Mouse (Mus musculus) frontal cortex, adult (tissue): ENCODE measurements around the gene Fam207a.

Experiments
- ATAC-seq: cut with Nextera tagmentation; 2 replicates; pipeline ENCODE4 v1.9.2; 2017; ENCODE audit warnings: mild to moderate bottlenecking, moderate library complexity, mixed read lengths; ENCODE audit not compliant: low TSS enrichment

Gene Fam207a

GRCm38 (mm10) chr10:77531026-77532019 lies 15.7 kb upstream of the Fam207a start:
- ATAC-seq = no peak

- ATAC-seq = no peak
These were observed 14.6 kb upstream of the Fam207a start, which contains the start of gene Itgb2 for GRCm38 (mm10) chr10:77530140-77530539. Gene Itgb2 (plus strand): TSS chr10:77530252.

GRCm38 (mm10) chr10:77528634-77529033 lies 13.0 kb upstream of the Fam207a start:
- ATAC-seq = no peak

GRCm38 (mm10) chr10:77526488-77526887 lies 10.9 kb upstream of the Fam207a start:
- ATAC-seq = no peak

- ATAC-seq = no peak
These were observed 7.7 kb upstream of the Fam207a start for GRCm38 (mm10) chr10:77523321-77523720.

GRCm38 (mm10) chr10:77522746-77523145 lies 7.2 kb upstream of the Fam207a start:
- ATAC-seq = no peak

GRCm38 (mm10) chr10:77522021-77522731 lies 6.6 kb upstream of the Fam207a start:
- ATAC-seq = peak; percentile 23; the same call in 1 of the 2 replicates

- ATAC-seq = no peak
These were observed 4.9 kb upstream of the Fam207a start for GRCm38 (mm10) chr10:77520497-77520896.

- ATAC-seq = no peak
These were observed 3.6 kb upstream of the Fam207a start for GRCm38 (mm10) chr10:77519191-77519590.

- ATAC-seq = no peak
These were observed 2.2 kb upstream of the Fam207a start for GRCm38 (mm10) chr10:77517801-77518200.

GRCm38 (mm10) chr10:77517066-77517620 lies 1.6 kb upstream of the Fam207a start:
- no peak for ATAC-seq

- ATAC-seq = peak; percentile 9; the same call in 1 of the 2 replicates
These were observed 880 bp upstream of the Fam207a start for GRCm38 (mm10) chr10:77516379-77516951.

GRCm38 (mm10) chr10:77510225-77510982 lies 5.2 kb downstream of the Fam207a start:
- peak; percentile 32 for ATAC-seq

- peak; percentile 69 for ATAC-seq
These were observed 6.0 kb downstream of the Fam207a start for GRCm38 (mm10) chr10:77509403-77510187.

GRCm38 (mm10) chr10:77508744-77509143 lies 6.8 kb downstream of the Fam207a start:
- no peak for ATAC-seq

GRCm38 (mm10) chr10:77507779-77508178 lies 7.8 kb downstream of the Fam207a start:
- no peak for ATAC-seq

- ATAC-seq = no peak
These were observed 8.5 kb downstream of the Fam207a start for GRCm38 (mm10) chr10:77506961-77507577.

GRCm38 (mm10) chr10:77506526-77506925 lies 9.1 kb downstream of the Fam207a start:
- ATAC-seq = no peak

GRCm38 (mm10) chr10:77504143-77504542 lies 11.4 kb downstream of the Fam207a start:
- ATAC-seq = peak; percentile 32
